Mouse (Mus musculus) spleen, adult 2 months (tissue): ENCODE measurements around the gene Lix1l.

Experiments
- CTCF ChIP-seq: fragments of 200-500 bp; IDR thresholded peaks from 2 replicates; pipeline ENCODE4 v1.5.1; 2011; ENCODE audit warnings: mild to moderate bottlenecking, inconsistent platforms; ENCODE audit not compliant: insufficient read depth, insufficient read length, insufficient replicate concordance; ENCODE audit errors: extremely low read depth
- POLR2A ChIP-seq: fragments of 200-500 bp; IDR thresholded peaks from 2 replicates; pipeline ENCODE4 v1.6.1; 2011; ENCODE audit warnings: low read depth, low read length, inconsistent platforms

GRCm38 (mm10) chr3:96564633-96565032, 36.3 kb upstream of the Lix1l start:
- TF ChIP-seq POLR2A: no peak
- no peak for TF ChIP-seq CTCF
